Mouse (Mus musculus) erythroblast, adult 5-6 weeks (primary cell): ENCODE data around the gene Spint2. TPM values are rescaled to one million over a fixed set of nuclear protein-coding genes. Genes with fewer than 3 reads are reported as not detected.
A peak's percentile ranks its signal among the peaks of the same experiment; 100 is the strongest.
"Not testable (repeated sequence)": the region's sequence is repeated elsewhere in the genome, so short reads cannot be mapped to it uniquely, and the experiment has no call there.

ENCODE experiments used
- ATAC-seq: replicated peaks from 2 replicates; pipeline ENCODE4 v1.8.0; 2016; ENCODE audit warnings: moderate number of reproducible peaks, mild to moderate bottlenecking, moderate TSS enrichment, inconsistent platforms; ENCODE audit not compliant: poor library complexity, low FRiP score, severe bottlenecking
- total RNA-seq, 2 experiments: library from RNA; stranded (forward) in 1 of 2; stranded (reverse) in 1 of 2; fragments of 150-400 nt in 1 of 2; fragments of 200-764, 138-1000 nt in 1 of 2; gene quantifications; 2 replicates each; pipeline versions ENCODE4 v1.2.3 to v1.2.4; 2015 to 2017; ENCODE audit warnings: low replicate concordance in 2 of 2

Spint2 gene
- total RNA-seq, 2 experiments from 2014 or later = 7.6 to 18.8 TPM

DNA sequence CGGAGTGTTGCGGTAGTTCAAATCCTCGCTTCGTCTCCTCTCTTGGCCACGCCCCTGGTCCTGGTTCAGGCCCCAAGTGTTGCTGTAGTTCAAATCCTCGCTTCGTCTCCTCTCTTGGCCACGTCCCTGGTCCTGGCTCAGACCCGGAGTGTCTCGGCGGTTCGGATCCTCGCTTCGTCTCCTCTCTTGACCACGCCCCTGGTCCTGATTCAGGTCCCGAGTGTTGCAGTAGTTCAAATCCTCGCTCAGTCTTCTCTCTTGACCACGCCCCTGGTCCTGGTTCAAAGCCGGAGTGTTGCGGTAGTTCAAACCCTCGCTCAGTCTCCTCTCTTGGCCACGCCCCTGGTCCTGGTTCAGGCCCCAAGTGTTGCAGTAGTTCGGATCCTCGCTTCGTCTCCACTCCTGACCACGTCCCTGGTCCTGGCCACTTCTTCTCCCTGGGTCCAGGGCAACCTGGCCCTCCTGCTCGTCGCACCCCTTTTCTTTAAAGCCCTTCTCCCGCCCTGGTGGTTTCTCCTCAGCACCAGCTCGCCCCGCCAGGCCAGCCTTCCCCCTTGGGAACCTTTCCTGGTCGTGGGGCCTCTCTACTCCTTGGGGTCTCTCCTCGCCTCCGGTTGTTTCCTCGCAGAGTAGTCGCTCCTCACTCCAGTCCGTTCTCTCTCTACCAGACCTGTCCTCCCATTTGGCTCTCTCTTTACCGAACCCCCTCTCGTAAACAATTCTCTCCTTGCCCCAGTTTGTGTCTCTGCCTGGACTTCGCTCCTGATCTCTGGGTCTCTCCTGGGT is 68.7 kb downstream of the Spint2 start:
- ATAC-seq = not testable (repeated sequence)

DNA sequence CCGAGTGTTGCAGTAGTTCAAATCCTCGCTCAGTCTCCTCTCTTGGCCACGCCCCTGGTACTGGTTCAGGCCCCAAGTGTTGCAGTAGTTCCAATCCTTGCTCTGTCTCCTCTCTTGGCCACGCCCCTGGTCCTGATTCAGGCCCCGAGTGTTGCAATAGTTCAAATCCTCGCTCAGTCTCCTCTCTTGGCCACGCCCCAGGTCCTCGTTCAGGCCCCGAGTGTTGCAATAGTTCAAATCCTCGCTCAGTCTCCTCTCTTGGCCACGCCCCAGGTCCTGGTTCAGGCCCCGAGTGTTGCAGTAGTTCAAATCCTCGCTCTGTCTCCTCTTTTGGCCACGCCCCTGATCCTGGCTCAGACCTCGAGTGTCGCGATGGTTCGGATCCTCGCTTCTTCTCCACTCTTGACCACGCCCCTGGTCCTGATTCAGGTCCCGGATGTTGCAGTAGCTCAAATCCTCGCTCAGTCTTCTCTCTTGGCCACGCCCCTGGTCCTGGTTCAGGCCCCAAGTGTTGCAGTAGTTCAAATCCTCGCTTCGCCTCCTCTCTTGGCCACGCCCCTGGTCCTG is 69.4 kb downstream of the Spint2 start:
- ATAC-seq = no peak

DNA sequence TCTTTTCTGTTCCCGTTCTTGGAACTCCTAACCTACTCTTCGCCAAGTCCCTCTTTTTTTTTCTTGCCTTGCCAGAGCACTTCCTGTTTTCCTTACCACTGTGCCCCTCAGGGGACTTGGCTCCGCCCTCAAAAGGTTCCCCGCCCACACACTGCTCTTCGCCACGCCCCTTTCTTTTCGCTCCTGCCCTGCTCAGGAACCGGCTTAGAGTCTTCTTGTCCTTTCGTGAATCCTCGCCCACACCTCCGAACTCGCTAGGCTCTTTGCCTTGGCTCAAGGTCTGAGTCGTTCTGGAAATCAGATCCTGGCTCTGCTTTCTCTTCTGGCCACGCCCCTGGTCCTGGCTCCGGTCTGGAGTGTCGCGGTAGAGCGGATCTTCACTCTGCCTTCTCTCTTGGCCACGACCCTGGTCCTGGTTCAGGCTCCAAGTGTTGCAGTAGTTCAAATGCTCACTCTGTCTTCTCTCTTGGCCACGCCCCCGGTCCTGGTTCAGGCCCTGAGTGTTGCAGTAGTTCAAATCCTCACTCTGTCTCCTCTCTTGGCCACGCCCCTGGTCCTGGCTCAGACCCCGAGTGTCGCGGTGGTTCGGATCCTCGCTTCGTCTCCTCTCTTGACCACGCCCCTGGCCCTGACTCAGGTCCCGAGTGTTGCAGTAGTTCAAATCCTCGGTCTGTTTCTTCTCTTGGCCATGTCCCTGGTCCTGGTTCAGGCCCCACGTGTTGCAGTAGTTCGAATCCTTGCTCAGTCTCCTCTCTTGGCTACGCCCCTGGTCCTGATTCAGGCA is 70.1 kb downstream of the Spint2 start:
- ATAC-seq = peak; percentile 54

DNA sequence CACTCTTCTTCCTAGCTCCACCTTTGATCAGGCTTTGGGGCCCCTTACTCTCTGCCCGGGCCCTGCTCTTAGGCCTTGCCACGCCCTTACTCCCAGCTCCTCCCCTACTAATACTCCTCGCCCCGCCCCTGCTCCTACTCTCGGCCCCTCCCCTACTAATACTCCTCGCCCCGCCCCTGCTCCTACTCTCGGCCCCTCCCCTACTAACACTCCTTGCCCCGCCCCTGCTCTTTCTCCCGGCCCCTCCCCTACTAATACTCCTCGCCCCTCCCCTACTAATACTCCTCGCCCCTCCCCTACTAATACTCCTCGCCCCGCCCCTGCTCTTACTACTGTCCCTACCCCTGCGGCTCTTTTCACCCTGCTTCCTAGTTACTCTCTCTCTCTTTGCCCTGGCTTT is 70.7 kb downstream of the Spint2 start:
- peak; percentile 41; the same call in 1 of the 2 replicates for ATAC-seq

Other genes starting within 250 kb of the Spint2 start
- 0.21 TPM in 1 of 2 replicates, not detected in the other for gene Ryr1, start 156.7 kb downstream of the Spint2 start, total RNA-seq (2015; ENCODE audit: low replicate concordance)
- under 0.01 TPM in 1 of 2 replicates, not detected in the other for gene Ryr1, start 156.7 kb downstream of the Spint2 start, total RNA-seq (2017; ENCODE audit: low replicate concordance)
- gene Rasgrp4, start 147.1 kb downstream of the Spint2 start, total RNA-seq (2015; ENCODE audit: low replicate concordance) = 3.5 and 23.4 TPM in 2 replicates
- 4.7 and 5.5 TPM in 2 replicates for gene Rasgrp4, start 147.1 kb downstream of the Spint2 start, total RNA-seq (2017; ENCODE audit: low replicate concordance)
- 2.1 and 4.6 TPM in 2 replicates for gene Fam98c, start 125.7 kb downstream of the Spint2 start, total RNA-seq (2015; ENCODE audit: low replicate concordance)
- 1.5 and 2.7 TPM in 2 replicates for gene Fam98c, start 125.7 kb downstream of the Spint2 start, total RNA-seq (2017; ENCODE audit: low replicate concordance)
- not detected in 2 replicates for gene Ggn, start 111.7 kb downstream of the Spint2 start, total RNA-seq (2015; ENCODE audit: low replicate concordance)
- not detected in 2 replicates for gene Ggn, start 111.7 kb downstream of the Spint2 start, total RNA-seq (2017; ENCODE audit: low replicate concordance)
- 0.77 and 0.84 TPM in 2 replicates for gene Spred3, start 111.5 kb downstream of the Spint2 start, total RNA-seq (2015; ENCODE audit: low replicate concordance)
- gene Spred3, start 111.5 kb downstream of the Spint2 start, total RNA-seq (2017; ENCODE audit: low replicate concordance) = 0.84 and 0.85 TPM in 2 replicates
- 37.1 and 71.3 TPM in 2 replicates for gene Psmd8, start 101.2 kb downstream of the Spint2 start, total RNA-seq (2015; ENCODE audit: low replicate concordance)
- gene Psmd8, start 101.2 kb downstream of the Spint2 start, total RNA-seq (2017; ENCODE audit: low replicate concordance) = 50.2 and 52.3 TPM in 2 replicates
- gene Catsperg1, start 67.9 kb downstream of the Spint2 start, total RNA-seq (2015; ENCODE audit: low replicate concordance) = not detected in 2 replicates
- gene Catsperg1, start 67.9 kb downstream of the Spint2 start, total RNA-seq (2017; ENCODE audit: low replicate concordance) = 0.70 TPM in 1 of 2 replicates, not detected in the other
- gene Kcnk6, start 49.4 kb downstream of the Spint2 start, total RNA-seq (2015; ENCODE audit: low replicate concordance) = 0.38 and 1.7 TPM in 2 replicates
- gene Kcnk6, start 49.4 kb downstream of the Spint2 start, total RNA-seq (2017; ENCODE audit: low replicate concordance) = 2.9 and 4.2 TPM in 2 replicates
- gene Yif1b, start 43.6 kb downstream of the Spint2 start, total RNA-seq (2015; ENCODE audit: low replicate concordance) = 8.5 and 11.5 TPM in 2 replicates
- gene Yif1b, start 43.6 kb downstream of the Spint2 start, total RNA-seq (2017; ENCODE audit: low replicate concordance) = 7.0 and 7.2 TPM in 2 replicates
- gene 2200002D01Rik, start 33.4 kb downstream of the Spint2 start, total RNA-seq (2015; ENCODE audit: low replicate concordance) = not detected in 2 replicates
- 2.5 TPM in 1 of 2 replicates, not detected in the other for gene 2200002D01Rik, start 33.4 kb downstream of the Spint2 start, total RNA-seq (2017; ENCODE audit: low replicate concordance)
- gene Ppp1r14a, start 7.4 kb upstream of the Spint2 start, total RNA-seq (2015; ENCODE audit: low replicate concordance) = not detected in 2 replicates
- not detected in 2 replicates for gene Ppp1r14a, start 7.4 kb upstream of the Spint2 start, total RNA-seq (2017; ENCODE audit: low replicate concordance)
- not detected in 2 replicates for gene Dpf1, start 22.0 kb upstream of the Spint2 start, total RNA-seq (2015; ENCODE audit: low replicate concordance)
- not detected in 2 replicates for gene Dpf1, start 22.0 kb upstream of the Spint2 start, total RNA-seq (2017; ENCODE audit: low replicate concordance)
- 2.9 and 5.4 TPM in 2 replicates for gene Sipa1l3, start 236.7 kb upstream of the Spint2 start, total RNA-seq (2015; ENCODE audit: low replicate concordance)
- gene Sipa1l3, start 236.7 kb upstream of the Spint2 start, total RNA-seq (2017; ENCODE audit: low replicate concordance) = 1.1 and 5.2 TPM in 2 replicates